Mouse (Mus musculus): ENCODE results near the gene Tfeb. TPM values are rescaled to one million over a fixed set of nuclear protein-coding genes. Genes with fewer than 3 reads are reported as not detected.

Gene Tfeb
- polyA plus RNA-seq, 1 experiment from 2014 or later = 2.2 TPM

DNA sequence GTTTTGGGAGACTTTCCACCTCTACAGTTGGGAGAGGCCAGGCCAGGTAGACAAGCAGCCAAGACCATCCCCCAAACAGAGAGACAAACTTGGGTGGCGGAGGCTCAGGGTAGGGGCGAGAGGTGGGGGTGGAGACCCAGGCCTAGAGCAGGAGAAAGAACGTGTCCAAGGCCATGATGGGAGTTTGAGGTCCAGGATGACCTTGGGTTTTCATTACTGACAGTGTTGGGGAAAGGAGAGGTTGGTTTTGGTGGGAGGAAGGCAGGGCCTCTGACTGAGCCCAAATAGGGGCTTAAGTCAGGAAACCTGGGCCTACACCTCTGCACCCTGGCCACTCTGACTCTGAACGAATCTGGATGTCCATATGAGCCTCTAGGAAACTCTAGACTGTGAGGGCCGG lies 94.9 kb downstream of the Tfeb start:
- no peaks in the 10 kb centered on the region for H3K9me3 ChIP-seq (ENCODE audit: control insufficient read depth, low read length)
- H3K27ac ChIP-seq (ENCODE audit: low read length) = no peak overlapping the region
- no peak overlapping the region for H3K9ac ChIP-seq (replicated peaks; ENCODE audit: low read depth, low read length)
- no peak overlapping the region for H3K4me2 ChIP-seq (ENCODE audit: low read length)
- WGBS = 57% methylated on average over 5 of the region's 5 CpGs
- no peak for ATAC-seq
- no peaks in the 10 kb centered on the region for H3K36me3 ChIP-seq (ENCODE audit: control insufficient read depth, insufficient read depth)
- H3K4me1 ChIP-seq (replicated peaks; ENCODE audit: control insufficient read depth, insufficient read depth, low read length) = peaks cover 22% of the 10 kb centered on the region
- no peak overlapping the region for H3K4me3 ChIP-seq (replicated peaks; ENCODE audit: low read length)
- peaks cover 26% of the 10 kb centered on the region for H3K27me3 ChIP-seq (replicated peaks; ENCODE audit: control insufficient read depth, insufficient read depth, low read length)

DNA sequence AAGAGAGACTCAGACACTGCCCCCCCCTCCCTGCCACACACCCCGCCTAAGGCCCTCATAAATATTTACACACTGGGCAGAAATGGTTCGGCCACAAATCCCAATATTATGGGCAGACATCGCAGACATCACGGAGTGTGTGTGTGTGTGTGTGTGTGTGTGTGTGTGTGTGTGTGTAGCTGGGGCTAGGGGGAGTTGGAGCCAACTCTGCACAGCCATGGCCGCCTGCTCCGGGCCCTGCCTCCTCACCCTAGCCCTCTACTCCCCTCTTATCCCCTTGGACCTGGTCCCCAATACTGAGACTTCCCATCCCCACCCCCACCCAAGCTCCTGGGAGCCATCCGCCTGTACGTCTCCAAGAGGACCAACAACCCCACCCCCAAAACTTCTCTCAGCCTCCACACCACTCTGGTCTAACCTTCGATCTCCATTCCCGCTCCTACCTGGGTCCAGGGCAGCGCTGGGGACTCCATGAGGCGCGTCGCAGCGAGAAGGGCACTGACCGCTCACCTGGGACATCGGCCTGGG lies 95.7 kb downstream of the Tfeb start:
- Histone ChIP-seq H3K27me3 (replicated peaks; ENCODE audit: control insufficient read depth, insufficient read depth, low read length) (peaks cover 26% of the 10 kb centered on the region), H3K9me3 (ENCODE audit: control insufficient read depth, low read length) (no peaks in the 10 kb centered on the region), H3K4me2 (ENCODE audit: low read length) (peak overlapping the region; percentile 98), H3K27ac (ENCODE audit: low read length) (no peak overlapping the region), H3K4me1 (replicated peaks; ENCODE audit: control insufficient read depth, insufficient read depth, low read length) (peaks cover 22% of the 10 kb centered on the region), H3K36me3 (ENCODE audit: control insufficient read depth, insufficient read depth) (no peaks in the 10 kb centered on the region), H3K9ac (replicated peaks; ENCODE audit: low read depth, low read length) (peak overlapping the region; percentile 71), H3K4me3 (replicated peaks; ENCODE audit: low read length) (peak overlapping the region; percentile 61)
- peak; percentile 58 for ATAC-seq
- 6% methylated on average over 17 of the region's 17 CpGs for WGBS

DNA sequence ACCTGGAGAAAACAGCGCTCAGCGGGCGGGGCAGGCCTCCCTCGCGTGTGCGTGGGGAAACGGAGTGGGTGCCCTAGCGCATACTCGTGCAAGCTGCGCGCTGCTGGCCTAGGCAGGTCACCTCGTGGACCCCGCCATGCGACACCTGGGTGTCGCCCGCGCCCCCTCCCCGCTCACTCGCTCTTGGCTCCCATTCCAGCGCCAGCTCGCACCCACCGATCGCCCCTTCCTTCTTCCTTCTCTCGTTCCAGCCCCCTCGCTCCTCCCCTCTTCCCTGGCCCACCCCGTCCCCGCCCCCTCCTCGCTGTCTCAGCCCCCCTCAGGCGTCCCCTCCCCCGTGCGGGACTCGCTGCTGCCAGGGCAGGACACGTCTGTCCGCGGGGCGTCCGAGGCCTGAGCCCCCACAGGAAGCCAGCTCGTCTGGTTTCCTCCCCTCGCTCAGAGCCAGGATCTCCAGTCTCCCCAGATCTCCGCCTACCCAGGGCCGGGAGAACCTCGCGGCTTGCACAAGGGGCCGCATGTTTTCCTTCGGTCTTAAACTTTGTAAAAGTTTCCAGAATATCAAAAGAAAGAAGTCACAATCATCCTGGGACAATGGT lies 96.3 kb downstream of the Tfeb start:
- Histone ChIP-seq H3K27ac (ENCODE audit: low read length) (no peak overlapping the region), H3K27me3 (replicated peaks; ENCODE audit: control insufficient read depth, insufficient read depth, low read length) (peaks cover 26% of the 10 kb centered on the region), H3K36me3 (ENCODE audit: control insufficient read depth, insufficient read depth) (no peaks in the 10 kb centered on the region), H3K4me3 (replicated peaks; ENCODE audit: low read length) (peak overlapping the region; percentile 61), H3K4me2 (ENCODE audit: low read length) (peak overlapping the region; percentile 98), H3K4me1 (replicated peaks; ENCODE audit: control insufficient read depth, insufficient read depth, low read length) (peaks cover 22% of the 10 kb centered on the region), H3K9me3 (ENCODE audit: control insufficient read depth, low read length) (no peaks in the 10 kb centered on the region), H3K9ac (replicated peaks; ENCODE audit: low read depth, low read length) (peak overlapping the region; percentile 71)
- under 1% methylated on average over 43 of the region's 45 CpGs for WGBS
- peak; percentile 73 for ATAC-seq

DNA sequence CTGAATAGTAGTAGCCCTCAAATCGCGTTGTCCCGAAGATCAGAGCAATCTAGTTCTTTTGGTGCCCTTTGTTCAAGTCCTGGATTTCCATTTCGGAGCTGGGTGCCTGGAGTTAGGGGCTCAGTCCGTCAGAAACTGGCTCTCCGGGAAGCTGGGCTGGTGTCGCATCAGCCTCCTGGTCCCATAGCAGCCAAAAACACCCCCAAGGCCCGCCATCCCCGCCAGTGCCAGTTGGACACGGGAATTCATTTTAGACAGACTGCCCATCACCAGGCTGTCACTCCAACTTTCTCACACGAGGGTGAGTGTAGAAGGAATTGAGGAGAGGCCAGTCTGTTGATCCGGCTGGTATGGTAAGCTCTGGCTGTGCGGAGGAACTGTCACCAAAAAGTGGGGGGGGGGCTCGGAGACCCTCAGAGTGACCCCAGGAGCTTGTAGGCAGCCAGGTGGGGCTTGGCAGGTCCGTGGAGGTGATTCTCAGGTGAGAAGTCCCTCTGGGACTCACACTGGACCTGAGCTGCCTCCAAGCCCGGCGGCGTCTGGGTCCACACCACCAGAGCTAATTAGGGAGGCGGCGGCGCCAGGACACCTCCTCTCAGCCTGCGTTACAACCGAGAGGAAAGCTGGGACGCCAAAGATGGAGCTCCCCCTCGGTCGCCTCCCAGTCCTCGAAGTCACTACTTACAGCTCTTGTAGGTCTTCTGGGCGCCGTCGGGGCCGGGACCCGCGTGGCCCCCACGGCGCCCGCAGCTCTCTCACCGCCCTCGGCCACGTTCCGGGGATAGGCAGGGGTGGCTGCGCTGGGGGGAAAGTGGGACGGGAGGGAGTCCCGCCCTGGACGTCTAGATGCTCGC lies 97.0 kb downstream of the Tfeb start:
- H3K9me3 ChIP-seq (ENCODE audit: control insufficient read depth, low read length) = no peaks in the 10 kb centered on the region
- 1% methylated on average over 45 of the region's 45 CpGs for WGBS
- H3K4me2 ChIP-seq (ENCODE audit: low read length) = peak overlapping the region; percentile 98
- no peak overlapping the region for H3K27ac ChIP-seq (ENCODE audit: low read length)
- peaks cover 22% of the 10 kb centered on the region for H3K4me1 ChIP-seq (replicated peaks; ENCODE audit: control insufficient read depth, insufficient read depth, low read length)
- H3K36me3 ChIP-seq (ENCODE audit: control insufficient read depth, insufficient read depth) = no peaks in the 10 kb centered on the region
- peak overlapping the region; percentile 61 for H3K4me3 ChIP-seq (replicated peaks; ENCODE audit: low read length)
- H3K9ac ChIP-seq (replicated peaks; ENCODE audit: low read depth, low read length) = peak overlapping the region; percentile 71
- ATAC-seq = no peak
- peaks cover 26% of the 10 kb centered on the region for H3K27me3 ChIP-seq (replicated peaks; ENCODE audit: control insufficient read depth, insufficient read depth, low read length)

DNA sequence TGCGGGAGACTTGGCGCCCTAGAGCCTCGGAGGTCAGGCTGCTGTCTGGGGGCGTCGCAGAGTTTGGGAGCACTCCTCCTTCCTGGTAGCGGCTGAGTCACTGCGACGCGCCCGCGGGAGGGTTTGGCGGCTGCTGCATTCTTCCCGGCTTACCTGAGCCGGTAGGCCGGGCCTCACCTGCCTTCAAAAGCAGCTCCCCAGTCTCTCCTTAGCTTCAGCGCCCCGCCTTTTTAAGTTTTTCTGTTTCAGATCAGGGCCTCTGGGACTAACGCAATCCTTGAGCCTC lies 97.6 kb downstream of the Tfeb start, which contains the start of gene Mdfi:
Gene Mdfi, minus strand, starts transcription at position 210 of the 286 bp plus-strand sequence.
- Histone ChIP-seq H3K36me3 (ENCODE audit: control insufficient read depth, insufficient read depth) (no peaks in the 10 kb centered on the region), H3K9me3 (ENCODE audit: control insufficient read depth, low read length) (no peaks in the 10 kb centered on the region), H3K27me3 (replicated peaks; ENCODE audit: control insufficient read depth, insufficient read depth, low read length) (peaks cover 26% of the 10 kb centered on the region), H3K4me1 (replicated peaks; ENCODE audit: control insufficient read depth, insufficient read depth, low read length) (peaks cover 22% of the 10 kb centered on the region), H3K4me2 (ENCODE audit: low read length) (peak within 1 kb of the TSS; percentile 98), H3K9ac (replicated peaks; ENCODE audit: low read depth, low read length) (peak within 1 kb of the TSS; percentile 71), H3K4me3 (replicated peaks; ENCODE audit: low read length) (peak within 1 kb of the TSS; percentile 61), H3K27ac (ENCODE audit: low read length) (no peak within 1 kb of the TSS)
- WGBS = 4% methylated on average over 18 of the region's 18 CpGs
- no peak for ATAC-seq

DNA sequence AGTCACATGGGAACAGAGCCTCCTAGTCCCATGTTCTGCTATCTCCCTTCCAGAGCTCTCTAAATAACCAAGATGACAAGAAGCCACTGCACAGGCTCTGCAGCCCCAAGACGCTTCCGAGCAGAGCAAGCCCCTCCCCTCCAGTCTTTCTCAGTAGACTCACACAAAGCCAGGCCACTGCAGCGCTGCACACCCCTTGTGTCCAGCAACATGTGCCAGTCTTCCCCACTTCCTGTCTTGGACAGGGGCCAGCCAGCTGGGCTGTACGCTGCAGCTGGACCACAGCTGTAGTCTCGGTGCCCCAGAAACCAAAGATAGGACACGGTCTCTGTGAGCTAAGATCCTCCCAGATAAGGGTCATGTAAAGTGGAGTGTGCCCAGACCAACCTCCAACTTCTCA lies 101.0 kb downstream of the Tfeb start:
- H3K4me3 ChIP-seq (replicated peaks; ENCODE audit: low read length) = no peak overlapping the region
- no peak for ATAC-seq
- H3K36me3 ChIP-seq (ENCODE audit: control insufficient read depth, insufficient read depth) = no peaks in the 10 kb centered on the region
- no peak overlapping the region for H3K9ac ChIP-seq (replicated peaks; ENCODE audit: low read depth, low read length)
- H3K4me1 ChIP-seq (replicated peaks; ENCODE audit: control insufficient read depth, insufficient read depth, low read length) = peaks cover 14% of the 10 kb centered on the region
- H3K4me2 ChIP-seq (ENCODE audit: low read length) = no peak overlapping the region
- no peak overlapping the region for H3K27ac ChIP-seq (ENCODE audit: low read length)
- peaks cover 25% of the 10 kb centered on the region for H3K27me3 ChIP-seq (replicated peaks; ENCODE audit: control insufficient read depth, insufficient read depth, low read length)
- H3K9me3 ChIP-seq (ENCODE audit: control insufficient read depth, low read length) = no peaks in the 10 kb centered on the region
- 48% methylated on average over 6 of the region's 6 CpGs for WGBS

DNA sequence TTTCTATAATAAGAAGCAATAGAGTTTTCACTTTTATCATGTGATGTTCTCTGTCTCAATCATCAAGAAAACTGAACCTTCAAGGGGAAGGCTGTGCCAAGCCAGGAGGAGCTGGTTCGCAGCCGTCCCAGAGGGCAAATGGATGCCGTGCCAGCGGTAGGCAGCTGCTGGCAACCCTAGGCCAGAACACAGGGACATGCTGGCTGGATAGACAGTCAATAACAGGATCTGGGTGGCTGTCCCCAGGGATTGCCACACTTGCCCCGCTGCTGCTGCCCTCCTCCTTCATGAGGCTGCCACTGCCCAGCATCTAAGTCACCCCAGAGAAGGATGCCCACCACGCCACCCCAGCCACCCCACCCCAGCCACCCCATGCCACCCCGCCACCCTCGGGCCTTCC lies 104.7 kb downstream of the Tfeb start:
- H3K27ac ChIP-seq (ENCODE audit: low read length) = no peak overlapping the region
- peaks cover 3% of the 10 kb centered on the region; the same call in 1 of the 2 replicates for H3K9me3 ChIP-seq (ENCODE audit: control insufficient read depth, low read length)
- H3K36me3 ChIP-seq (ENCODE audit: control insufficient read depth, insufficient read depth) = no peaks in the 10 kb centered on the region
- H3K4me3 ChIP-seq (replicated peaks; ENCODE audit: low read length) = no peak overlapping the region
- H3K9ac ChIP-seq (replicated peaks; ENCODE audit: low read depth, low read length) = no peak overlapping the region
- H3K27me3 ChIP-seq (replicated peaks; ENCODE audit: control insufficient read depth, insufficient read depth, low read length) = no peaks in the 10 kb centered on the region
- ATAC-seq = no peak
- no peak overlapping the region for H3K4me2 ChIP-seq (ENCODE audit: low read length)
- H3K4me1 ChIP-seq (replicated peaks; ENCODE audit: control insufficient read depth, insufficient read depth, low read length) = no peaks in the 10 kb centered on the region
- 91% methylated on average over 8 of the region's 8 CpGs for WGBS

Other genes starting within 250 kb of the Tfeb start
- 24.9 and 25.7 TPM in 2 replicates for gene Taf8, start 234.7 kb upstream of the Tfeb start, polyA plus RNA-seq (2015; fragmentation: Nextera tagmentation; extraction: Ambion mirVana)
- 58.5 and 66.0 TPM in 2 replicates for gene Ccnd3, start 232.0 kb upstream of the Tfeb start, polyA plus RNA-seq (2015; fragmentation: Nextera tagmentation; extraction: Ambion mirVana)
- 32.9 and 36.1 TPM in 2 replicates for gene Bysl, start 125.5 kb upstream of the Tfeb start, polyA plus RNA-seq (2015; fragmentation: Nextera tagmentation; extraction: Ambion mirVana)
- gene Med20, start 125.4 kb upstream of the Tfeb start, polyA plus RNA-seq (2015; fragmentation: Nextera tagmentation; extraction: Ambion mirVana) = 51.6 and 51.8 TPM in 2 replicates
- 2.3 and 2.9 TPM in 2 replicates for gene Gm20517, start 125.4 kb upstream of the Tfeb start, polyA plus RNA-seq (2015; fragmentation: Nextera tagmentation; extraction: Ambion mirVana)
- 8.6 and 9.1 TPM in 2 replicates for gene Usp49, start 106.3 kb upstream of the Tfeb start, polyA plus RNA-seq (2015; fragmentation: Nextera tagmentation; extraction: Ambion mirVana)
- gene Tomm6, start 48.6 kb upstream of the Tfeb start, polyA plus RNA-seq (2015; fragmentation: Nextera tagmentation; extraction: Ambion mirVana) = 228 and 241 TPM in 2 replicates
- 21.3 and 27.1 TPM in 2 replicates for gene Frs3, start 48.0 kb upstream of the Tfeb start, polyA plus RNA-seq (2015; fragmentation: Nextera tagmentation; extraction: Ambion mirVana)
- gene Gm21981, start 42.6 kb upstream of the Tfeb start, polyA plus RNA-seq (2015; fragmentation: Nextera tagmentation; extraction: Ambion mirVana) = 0.48 and 0.60 TPM in 2 replicates
- gene Prickle4, start 42.3 kb upstream of the Tfeb start, polyA plus RNA-seq (2015; fragmentation: Nextera tagmentation; extraction: Ambion mirVana) = 0.54 and 1.0 TPM in 2 replicates
- not detected in 2 replicates for gene Pgc, start 10.2 kb upstream of the Tfeb start, polyA plus RNA-seq (2015; fragmentation: Nextera tagmentation; extraction: Ambion mirVana)
- gene Mdfi, start 97.7 kb downstream of the Tfeb start, polyA plus RNA-seq (2015; fragmentation: Nextera tagmentation; extraction: Ambion mirVana) = 2.0 and 2.5 TPM in 2 replicates
- gene Foxp4, start 187.6 kb downstream of the Tfeb start, polyA plus RNA-seq (2015; fragmentation: Nextera tagmentation; extraction: Ambion mirVana) = 29.1 and 29.6 TPM in 2 replicates